8 mouse cellular contexts compared by ENCODE assay signal in genomic region chr2:94157592-94158519, GRCm38 (mm10). TPM values are rescaled to one million over a fixed set of nuclear protein-coding genes. Genes with fewer than 3 reads are reported as not detected.
DNase-seq lines count a peak whose midpoint lies in the region; ATAC-seq and TF ChIP-seq lines count a peak whose summit lies in the region.

Gene Hsd17b12 (minus strand): TSS chr2:94157964.

- no peaks in the 10 kb centered on the region for H3K27me3 ChIP-seq in CH12.LX (replicated peaks)
- no peaks in the 10 kb centered on the region for H3K27me3 ChIP-seq in forebrain, embryonic 11.5 days (ENCODE audit: control insufficient read depth, insufficient read depth, low read length)
- H3K27me3 ChIP-seq in heart, embryonic 16.5 days (ENCODE audit: control insufficient read depth, insufficient read depth, low read length): no peaks in the 10 kb centered on the region
- peaks cover 7% of the 10 kb centered on the region; the same call in 1 of the 2 replicates for H3K27me3 ChIP-seq in liver, embryonic 15.5 days
- H3K27me3 ChIP-seq in neural tube, embryonic 12.5 days (replicated peaks): no peaks in the 10 kb centered on the region

- peak within 1 kb of the TSS; percentile 85 for H3K9ac ChIP-seq in CH12.LX (ENCODE audit: insufficient read depth, low read depth)
- H3K9ac ChIP-seq in forebrain, embryonic 11.5 days (ENCODE audit: low read length): peak within 1 kb of the TSS; percentile 78
- peak within 1 kb of the TSS; percentile 95 for H3K9ac ChIP-seq in heart, embryonic 16.5 days (ENCODE audit: low read length)
- H3K9ac ChIP-seq in liver, embryonic 15.5 days: peak within 1 kb of the TSS; percentile 79
- peak within 1 kb of the TSS; percentile 80 for H3K9ac ChIP-seq in neural tube, embryonic 12.5 days

- peak; percentile 84 for TF ChIP-seq POLR2A in CH12.LX (IDR thresholded peaks at IDR 0.05; ENCODE audit: low read depth, low read length)

- ATAC-seq in forebrain, embryonic 11.5 days (replicated peaks; ENCODE audit: low FRiP score): peak; percentile 100
- peak; percentile 99 for ATAC-seq in heart, embryonic 16.5 days (replicated peaks; ENCODE audit: extremely low read depth, insufficient read depth, low FRiP score)
- ATAC-seq in liver, embryonic 15.5 days (ENCODE audit: insufficient read depth): peak; percentile 98
- ATAC-seq in neural tube, embryonic 12.5 days (ENCODE audit: low FRiP score, low read depth): peak; percentile 100

- peaks cover 36% of the 10 kb centered on the region for H3K79me2 ChIP-seq in CH12.LX (replicated peaks; ENCODE audit: control insufficient read depth, extremely low read depth, insufficient read depth, poor library complexity, severe bottlenecking)

- dilution Hi-C loops in CH12.LX (cut with MboI; ENCODE audit: extremely low pct_ligation_motif_present, extremely low pct_unique_long_range_greater_than_20kb, low sequenced_read_pairs): no loop called here

- DNase-seq in CH12.LX (ENCODE audit: extremely low read depth): peak; percentile 100
- DNase-seq in c-Kit-positive CD71-positive TER-119-negative erythroid progenitor cells, embryonic 14.5 days (ENCODE audit: low read depth): peak; percentile 100
- peak; percentile 99 for DNase-seq in forebrain, embryonic 11.5 days (ENCODE audit: low spot score)
- peak; percentile 99 to 100 for DNase-seq in kidney, postnatal 36 days
- DNase-seq in telencephalon, adult 2 months (ENCODE audit: low read depth, low spot score): peak; percentile 100

- in situ Hi-C loops in CH12.LX (cut with MboI; ENCODE audit: low pct_ligation_motif_present, low pct_unique_long_range_greater_than_20kb, low sequenced_read_pairs): no loop called here

- H3K4me1 ChIP-seq in CH12.LX (ENCODE audit: control insufficient read depth in 1 of 2, insufficient read depth in 2 of 2): peaks cover 0 to 22% of the 10 kb centered on the region in 2 experiments; a peak in 2 of 4 replicates
- no peaks in the 10 kb centered on the region for H3K4me1 ChIP-seq in forebrain, embryonic 11.5 days (replicated peaks; ENCODE audit: control insufficient read depth, insufficient read depth, low read length)
- H3K4me1 ChIP-seq in heart, embryonic 16.5 days (ENCODE audit: control insufficient read depth, insufficient read depth, low read length): peaks cover 17% of the 10 kb centered on the region
- H3K4me1 ChIP-seq in liver, embryonic 15.5 days (replicated peaks): peaks cover 31% of the 10 kb centered on the region
- peaks cover 18% of the 10 kb centered on the region for H3K4me1 ChIP-seq in neural tube, embryonic 12.5 days

- no peak for TF ChIP-seq CTCF in CH12.LX (conservative IDR thresholded peaks at IDR 0.05 in 1 of 2, IDR thresholded peaks at IDR 0.05 in 1 of 2; ENCODE audit: low read depth in 2 of 2, low read length in 2 of 2)

- peak within 1 kb of the TSS; percentile 62 to 94 (median 89) for H3K4me3 ChIP-seq in CH12.LX (replicated peaks in 1 of 3; ENCODE audit: low read depth in 2 of 3, low read length in 2 of 3, poor library complexity in 1 of 3)
- peak within 1 kb of the TSS; percentile 74 for H3K4me3 ChIP-seq in forebrain, embryonic 11.5 days (ENCODE audit: low read depth, low read length)
- H3K4me3 ChIP-seq in heart, embryonic 16.5 days (ENCODE audit: low read length): peak within 1 kb of the TSS; percentile 92
- peak within 1 kb of the TSS; percentile 73 for H3K4me3 ChIP-seq in liver, embryonic 15.5 days (replicated peaks)
- peak within 1 kb of the TSS; percentile 86 for H3K4me3 ChIP-seq in neural tube, embryonic 12.5 days

- peak within 1 kb of the TSS; percentile 33 for H3K27ac ChIP-seq in CH12.LX (ENCODE audit: insufficient read depth, low read depth)
- peak within 1 kb of the TSS; percentile 76 for H3K27ac ChIP-seq in forebrain, embryonic 11.5 days (ENCODE audit: low read depth, low read length)
- H3K27ac ChIP-seq in heart, embryonic 16.5 days (ENCODE audit: low read length): peak within 1 kb of the TSS; percentile 93
- peak within 1 kb of the TSS; percentile 80 for H3K27ac ChIP-seq in liver, embryonic 15.5 days (replicated peaks)
- peak within 1 kb of the TSS; percentile 80 for H3K27ac ChIP-seq in neural tube, embryonic 12.5 days

- TF ChIP-seq RAD21 in CH12.LX (IDR thresholded peaks at IDR 0.05; ENCODE audit: low read depth, low read length): no peak

- H3K4me2 ChIP-seq in CH12.LX (ENCODE audit: insufficient read depth, low read depth, poor library complexity, severe bottlenecking): peak within 1 kb of the TSS; percentile 73
- peak within 1 kb of the TSS; percentile 57 for H3K4me2 ChIP-seq in forebrain, embryonic 11.5 days (ENCODE audit: low read depth, low read length, severe bottlenecking)
- H3K4me2 ChIP-seq in heart, embryonic 16.5 days (ENCODE audit: low read depth, low read length): peak within 1 kb of the TSS; percentile 87
- peak within 1 kb of the TSS; percentile 89 for H3K4me2 ChIP-seq in liver, embryonic 15.5 days
- H3K4me2 ChIP-seq in neural tube, embryonic 12.5 days (replicated peaks): peak within 1 kb of the TSS; percentile 70

- H3K36me3 ChIP-seq in CH12.LX (replicated peaks in 1 of 2; ENCODE audit: control insufficient read depth in 1 of 2, insufficient read depth in 1 of 2, low read length in 1 of 2): peaks cover 3 to 11% of the 10 kb centered on the region in 2 experiments
- no peaks in the 10 kb centered on the region for H3K36me3 ChIP-seq in forebrain, embryonic 11.5 days (ENCODE audit: control insufficient read depth, insufficient read depth, low read length)
- no peaks in the 10 kb centered on the region for H3K36me3 ChIP-seq in heart, embryonic 16.5 days (ENCODE audit: control insufficient read depth, insufficient read depth)
- no peaks in the 10 kb centered on the region for H3K36me3 ChIP-seq in liver, embryonic 15.5 days (replicated peaks)
- H3K36me3 ChIP-seq in neural tube, embryonic 12.5 days: no peaks in the 10 kb centered on the region

- no peak for TF ChIP-seq EP300 in CH12.LX (IDR thresholded peaks at IDR 0.05; ENCODE audit: low read length)

- under 1% methylated on average over 69 of the region's 69 CpGs for WGBS in forebrain, embryonic 11.5 days
- under 1% methylated on average over 69 of the region's 69 CpGs for WGBS in heart, embryonic 16.5 days
- under 1% methylated on average over 69 of the region's 69 CpGs for WGBS in liver, embryonic 15.5 days (ENCODE audit: insufficient replicate concordance)
- WGBS in neural tube, embryonic 12.5 days: under 1% methylated on average over 69 of the region's 69 CpGs

- H3K9me3 ChIP-seq in CH12.LX (replicated peaks; ENCODE audit: low read length): no peaks in the 10 kb centered on the region
- no peaks in the 10 kb centered on the region for H3K9me3 ChIP-seq in forebrain, embryonic 11.5 days (ENCODE audit: control insufficient read depth, low read length)
- no peaks in the 10 kb centered on the region for H3K9me3 ChIP-seq in heart, embryonic 16.5 days (replicated peaks; ENCODE audit: control insufficient read depth, low read length)
- H3K9me3 ChIP-seq in liver, embryonic 15.5 days (replicated peaks): no peaks in the 10 kb centered on the region
- no peaks in the 10 kb centered on the region for H3K9me3 ChIP-seq in neural tube, embryonic 12.5 days

TF ChIP-seq in CH12.LX, 34 proteins besides CTCF, POLR2A, EP300 and RAD21 (continues in another document):
- TF ChIP-seq CHD1 (IDR thresholded peaks at IDR 0.05; ENCODE audit: low read depth, low read length) (no peak), ETS1 (conservative IDR thresholded peaks at IDR 0.05; ENCODE audit: low read depth, low read length) (no peak), ZNF384 (IDR thresholded peaks at IDR 0.05; ENCODE audit: low read depth, low read length) (peak; percentile 97), RCOR1 (conservative IDR thresholded peaks at IDR 0.05; ENCODE audit: low read depth, low read length) (0 out of 2 replicates have a peak, but pooled peaks have one; percentile 20), ZC3H11A (IDR thresholded peaks at IDR 0.05; ENCODE audit: low read depth, low read length) (no peak), USF1 (IDR thresholded peaks at IDR 0.05; ENCODE audit: low read depth, low read length) (no peak), ELF1 (IDR thresholded peaks at IDR 0.05; ENCODE audit: low read depth, low read length) (peak; percentile 95), BHLHE40 (IDR thresholded peaks at IDR 0.05; ENCODE audit: low read depth, low read length) (peak; percentile 84), TBP (conservative IDR thresholded peaks at IDR 0.05; ENCODE audit: low read depth, low read length) (peak; percentile 82), PAX5 (IDR thresholded peaks at IDR 0.05; ENCODE audit: low read length) (no peak), JUN (IDR thresholded peaks at IDR 0.05; ENCODE audit: insufficient read depth, low read depth, low read length) (no peak), SMC3 (IDR thresholded peaks at IDR 0.05; ENCODE audit: low read depth, low read length) (no peak), SIN3A (IDR thresholded peaks at IDR 0.05; ENCODE audit: low read length) (peak; percentile 41; the same call in 1 of the 2 replicates), ZMIZ1 (IDR thresholded peaks at IDR 0.05; ENCODE audit: low read depth, low read length) (peak; percentile 40; the same call in 1 of the 2 replicates), HCFC1 (IDR thresholded peaks at IDR 0.05; ENCODE audit: low read depth, low read length) (peak; percentile 66), POLR2AphosphoS2 (IDR thresholded peaks at IDR 0.05; ENCODE audit: low read depth, low read length) (peak; percentile 87), MYC (IDR thresholded peaks at IDR 0.05; ENCODE audit: low read depth, low read length) (peak; percentile 70), MXI1 (IDR thresholded peaks at IDR 0.05; ENCODE audit: low read depth, low read length) (peak; percentile 82; the same call in 1 of the 2 replicates), NRF1 (IDR thresholded peaks at IDR 0.05; ENCODE audit: low read depth, low read length) (peak; percentile 36; the same call in 1 of the 2 replicates), GABPA (IDR thresholded peaks at IDR 0.05; ENCODE audit: insufficient replicate concordance, low read depth, low read length) (no peak), KAT2A (IDR thresholded peaks at IDR 0.05; ENCODE audit: insufficient replicate concordance, low read length) (no peak), E2F4 (IDR thresholded peaks at IDR 0.05; ENCODE audit: insufficient replicate concordance, low read depth, low read length) (no peak), UBTF (IDR thresholded peaks at IDR 0.05; ENCODE audit: low read depth, low read length) (peak; percentile 72; the same call in 1 of the 2 replicates)

RNA-seq across cellular contexts. Expression of gene Hsd17b12, which starts in this region (rescaled TPM):
- 70.7 and 81.1 TPM in 2 replicates for total RNA-seq in CH12.LX (2012; rRNA removed)
- 117 and 124 TPM in 2 replicates for total RNA-seq in CH12.LX (2014; rRNA removed)
- 110 and 114 TPM in 2 replicates for polyA plus RNA-seq in CH12.LX (2012; ENCODE audit: insufficient read length, low read depth)
- 117 and 128 TPM in 2 replicates for polyA plus RNA-seq in forebrain, embryonic 11.5 days (2014; fragmentation: Nextera tagmentation; extraction: Ambion mirVana)
- polyA plus RNA-seq in heart, embryonic 16.5 days (2015; fragmentation: Nextera tagmentation; extraction: Ambion mirVana): 72.3 and 81.9 TPM in 2 replicates
- polyA plus RNA-seq in liver, embryonic 15.5 days (2015; fragmentation: Nextera tagmentation; extraction: Ambion mirVana): 68.3 and 69.2 TPM in 2 replicates
- 104 and 117 TPM in 2 replicates for polyA plus RNA-seq in neural tube, embryonic 12.5 days (2016; fragmentation: Nextera tagmentation; extraction: Ambion mirVana)

Comparison
In these comparisons a context has a peak if more than half of its experiments do, and no peak if none do; other contexts are left out.
1. Peak in every context shown above with its lines: DNase-seq, ATAC-seq, H3K4me3 ChIP-seq and H3K27ac ChIP-seq.
2. H3K27ac ChIP-seq: peak in every context shown above with its lines; median percentile 93 in heart, embryonic 16.5 days; 80 in liver, embryonic 15.5 days; 80 in neural tube, embryonic 12.5 days; 76 in forebrain, embryonic 11.5 days; 33 in CH12.LX.